Comparison of ENCODE assay signal across 15 mouse cellular contexts in genomic region chr9:106235194-106235830, GRCm38 (mm10). TPM values are rescaled to one million over a fixed set of nuclear protein-coding genes. Genes with fewer than 3 reads are reported as not detected.
DNase-seq lines count a peak whose midpoint lies in the region; ATAC-seq and TF ChIP-seq lines count a peak whose summit lies in the region.
"Had no signal": no experiment of that assay in that cellular context is flagged by ENCODE, and none has a peak within 500 bp of the region (broad histone marks: within the 10 kb centered on the region; RNA-seq: fewer than 3 reads in every experiment).

No protein-coding gene starts in this region.

- H3K9ac ChIP-seq in lung, postnatal 0 days (replicated peaks; ENCODE audit: low read depth): no peak overlapping the region
- H3K9ac ChIP-seq: hindbrain, embryonic 14.5 days had no signal

- no peaks in the 10 kb centered on the region for H3K9me3 ChIP-seq in lung, postnatal 0 days (ENCODE audit: low read length)
- H3K9me3 ChIP-seq: embryonic facial prominence, embryonic 10.5 days; midbrain, embryonic 10.5 days had no signal

- ATAC-seq in lung, postnatal 0 days: no peak; the same call in 1 of the 2 replicates
- ATAC-seq: CD4-positive, CD25-positive, alpha-beta regulatory T cell, adult 4 months; Patski had no signal

- intact Hi-C loops in gastrocnemius, postnatal 36 days (cut with DNase I): no loop called here
- intact Hi-C loops in heart, postnatal 14 days (cut with DNase I): no loop called here

- H3K27me3 ChIP-seq in lung, postnatal 0 days (replicated peaks; ENCODE audit: insufficient read depth, low read length): no peaks in the 10 kb centered on the region
- H3K27me3 ChIP-seq: Patski had no signal

- H3K4me3 ChIP-seq in lung, postnatal 0 days (ENCODE audit: low read depth, low read length): no peak overlapping the region
- H3K4me3 ChIP-seq: embryonic facial prominence, embryonic 10.5 days; midbrain, embryonic 10.5 days had no signal

- H3K4me2 ChIP-seq in lung, postnatal 0 days (replicated peaks; ENCODE audit: low read depth, low read length): no peak overlapping the region
- H3K4me2 ChIP-seq: hindbrain, embryonic 14.5 days had no signal

- peak; percentile 40 for DNase-seq in gastrocnemius, postnatal 25 days
- DNase-seq in gastrocnemius, postnatal 36 days: no peak
- no peak for DNase-seq in lung, postnatal 0 days (ENCODE audit: low spot score)
- DNase-seq in lung, postnatal 10 days: no peak
- peak; percentile 58 to 60 for DNase-seq in heart, postnatal 14 days
- DNase-seq in testis, postnatal 10 days (ENCODE audit: low spot score): peak; percentile 77
- no peak for DNase-seq in Muller cell, postnatal 12 days (ENCODE audit: inconsistent ontology term)
- DNase-seq in thymus, postnatal 0 days (ENCODE audit: low spot score): no peak
- DNase-seq: cerebellum, adult 9-11 months; thymus, postnatal 4 days had no signal

- 82% methylated on average over 23 of the region's 23 CpGs for WGBS in lung, postnatal 0 days

- peaks cover 7% of the 10 kb centered on the region for H3K4me1 ChIP-seq in lung, postnatal 0 days (ENCODE audit: insufficient read depth, low read depth, low read length)

- no peak for TF ChIP-seq CTCF in lung, postnatal 0 days (IDR thresholded peaks at IDR 0.05)

- peaks cover 56% of the 10 kb centered on the region for H3K36me3 ChIP-seq in lung, postnatal 0 days (ENCODE audit: insufficient read depth, low read length)

- no peak for TF ChIP-seq EP300 in lung, postnatal 0 days (IDR thresholded peaks at IDR 0.05)

- peak overlapping the region; percentile 14; the same call in 1 of the 2 replicates for H3K27ac ChIP-seq in lung, postnatal 0 days (ENCODE audit: low read length)
- H3K27ac ChIP-seq: embryonic facial prominence, embryonic 10.5 days; hindbrain, embryonic 14.5 days; midbrain, embryonic 10.5 days had no signal

RNA-seq across cellular contexts. Expression of gene Tlr9, which starts 12.9 kb away (rescaled TPM):
- total RNA-seq in gastrocnemius, postnatal 25 days (2021): under 1 TPM; 0.21 to 0.33 TPM
- under 1 TPM; 0.25 to 0.31 TPM for total RNA-seq in gastrocnemius, postnatal 36 days (2021)
- 0.12 and 0.15 TPM in 2 replicates for polyA plus RNA-seq in lung, postnatal 0 days (2015; fragmentation: Nextera tagmentation; extraction: Ambion mirVana)
- total RNA-seq in heart, postnatal 14 days (2021): under 1 TPM; 0.55 to 0.88 TPM
- polyA plus RNA-seq in thymus, postnatal 0 days (2015; fragmentation: Nextera tagmentation; extraction: Ambion mirVana): 0.12 and 0.30 TPM in 2 replicates
- polyA plus RNA-seq: CD4-positive, CD25-positive, alpha-beta regulatory T cell, adult 4 months; embryonic facial prominence, embryonic 10.5 days; midbrain, embryonic 10.5 days had no signal

RNA-seq across cellular contexts. Expression of gene Alas1, which starts 13.1 kb away (rescaled TPM):
- 100 to 1,000 TPM; 260 to 287 TPM for total RNA-seq in gastrocnemius, postnatal 25 days (2021)
- 100 to 1,000 TPM; 235 to 282 TPM for total RNA-seq in gastrocnemius, postnatal 36 days (2021)
- 292 and 310 TPM in 2 replicates for polyA plus RNA-seq in lung, postnatal 0 days (2015; fragmentation: Nextera tagmentation; extraction: Ambion mirVana)
- total RNA-seq in heart, postnatal 14 days (2021): 100 to 1,000 TPM; 562 to 652 TPM
- 80.1 and 93.8 TPM in 2 replicates for polyA plus RNA-seq in thymus, postnatal 0 days (2015; fragmentation: Nextera tagmentation; extraction: Ambion mirVana)

RNA-seq across cellular contexts. Expression of gene Twf2, which starts 32.4 kb away (rescaled TPM):
- total RNA-seq in gastrocnemius, postnatal 25 days (2021): 100 to 1,000 TPM in 1 of 2 experiments, 10 to 100 TPM in 1; 95.6 to 126 TPM
- total RNA-seq in gastrocnemius, postnatal 36 days (2021): 100 to 1,000 TPM; 113 to 156 TPM
- polyA plus RNA-seq in lung, postnatal 0 days (2015; fragmentation: Nextera tagmentation; extraction: Ambion mirVana): 64.2 and 64.6 TPM in 2 replicates
- total RNA-seq in heart, postnatal 14 days (2021): 100 to 1,000 TPM; 122 to 142 TPM
- polyA plus RNA-seq in thymus, postnatal 0 days (2015; fragmentation: Nextera tagmentation; extraction: Ambion mirVana): 138 and 141 TPM in 2 replicates

RNA-seq across cellular contexts. Expression of gene Ppm1m, which starts 35.8 kb away (rescaled TPM):
- total RNA-seq in gastrocnemius, postnatal 25 days (2021): 1 to 10 TPM; 2.6 to 4.7 TPM
- total RNA-seq in gastrocnemius, postnatal 36 days (2021): 1 to 10 TPM; 3.0 to 3.3 TPM
- 33.4 and 37.2 TPM in 2 replicates for polyA plus RNA-seq in lung, postnatal 0 days (2015; fragmentation: Nextera tagmentation; extraction: Ambion mirVana)
- 10 to 100 TPM; 11.8 to 15.2 TPM for total RNA-seq in heart, postnatal 14 days (2021)
- polyA plus RNA-seq in thymus, postnatal 0 days (2015; fragmentation: Nextera tagmentation; extraction: Ambion mirVana): 21.0 and 21.4 TPM in 2 replicates

RNA-seq across cellular contexts. Expression of gene Poc1a, which starts 45.5 kb away (rescaled TPM):
- 1 to 10 TPM in 1 of 2 experiments, under 1 TPM in 1; 0.90 to 2.1 TPM for total RNA-seq in gastrocnemius, postnatal 25 days (2021)
- total RNA-seq in gastrocnemius, postnatal 36 days (2021): 1 to 10 TPM; 1.5 to 1.7 TPM
- polyA plus RNA-seq in lung, postnatal 0 days (2015; fragmentation: Nextera tagmentation; extraction: Ambion mirVana): 9.7 and 9.9 TPM in 2 replicates
- 1 to 10 TPM; 4.3 to 4.8 TPM for total RNA-seq in heart, postnatal 14 days (2021)
- polyA plus RNA-seq in thymus, postnatal 0 days (2015; fragmentation: Nextera tagmentation; extraction: Ambion mirVana): 35.6 and 37.2 TPM in 2 replicates

Comparison
In these comparisons a context has a peak if more than half of its experiments do, and no peak if none do; other contexts are left out.
1. DNase-seq: peak in gastrocnemius, postnatal 25 days (single experiment), heart, postnatal 14 days (2 of 2) and testis, postnatal 10 days (single experiment); none in gastrocnemius, postnatal 36 days (0 of 2), lung, postnatal 0 days (single experiment), lung, postnatal 10 days (single experiment), Muller cell, postnatal 12 days (single experiment) and thymus, postnatal 0 days (single experiment).